Mouse (Mus musculus): Measurements from ENCODE around the gene Cidec. TPM values are rescaled to one million over a fixed set of nuclear protein-coding genes. Genes with fewer than 3 reads are reported as not detected.

Gene Cidec
- 63.1 TPM for polyA plus RNA-seq (2014; fragmentation: Illumina TruSeq; extraction: RNeasy Lipid Tissue Mini Kit (QIAGEN cat#74804); ENCODE audit: insufficient read depth, low read depth, low replicate concordance)

GRCm38 (mm10) chr6:113435664-113436205, at the start of gene Cidec:
Cidec (minus strand) TSS chr6:113435760.

GRCm38 (mm10) chr6:113483100-113483615, 47.6 kb upstream of the Cidec start, which contains the start of gene Creld1:
Creld1 (plus strand) TSS chr6:113483297.

GRCm38 (mm10) chr6:113471297-113471936, 35.9 kb upstream of the Cidec start, which contains the start of gene Il17rc:
Il17rc (plus strand) TSS chr6:113471427.

GRCm38 (mm10) chr6:113457952-113458534, 22.5 kb upstream of the Cidec start, which contains the start of gene Il17re:
Il17re (plus strand) TSS chr6:113458484.

GRCm38 (mm10) chr6:113442442-113443090, 7.0 kb upstream of the Cidec start, which contains the start of gene Jagn1:
Jagn1 (plus strand) TSS chr6:113442569.

GRCm38 (mm10) chr6:113419199-113419587, 16.4 kb downstream of the Cidec start, which contains the start of gene Rpusd3:
Rpusd3 (minus strand) TSS chr6:113419340.

GRCm38 (mm10) chr6:113388960-113389359, 46.6 kb downstream of the Cidec start, which contains the start of gene Ttll3:
Ttll3 (plus strand) TSS chr6:113389260.

GRCm38 (mm10) chr6:113377496-113378385, 57.8 kb downstream of the Cidec start, which contains the start of the genes Tada3 and Arpc4:
Tada3 (minus strand) TSS chr6:113377883.
Arpc4 (plus strand) TSS chr6:113378115.

Other genes starting within 250 kb of the Cidec start
- 0.27 TPM for gene Lhfpl4, start 240.4 kb downstream of the Cidec start, polyA plus RNA-seq (2014; fragmentation: Illumina TruSeq; extraction: RNeasy Lipid Tissue Mini Kit (QIAGEN cat#74804); ENCODE audit: insufficient read depth, low read depth, low replicate concordance)
- gene Mtmr14, start 197.9 kb downstream of the Cidec start, polyA plus RNA-seq (2014; fragmentation: Illumina TruSeq; extraction: RNeasy Lipid Tissue Mini Kit (QIAGEN cat#74804); ENCODE audit: insufficient read depth, low read depth, low replicate concordance) = 19.0 TPM
- gene Cpne9, start 153.5 kb downstream of the Cidec start, polyA plus RNA-seq (2014; fragmentation: Illumina TruSeq; extraction: RNeasy Lipid Tissue Mini Kit (QIAGEN cat#74804); ENCODE audit: insufficient read depth, low read depth, low replicate concordance) = not detected
- gene Brpf1, start 128.6 kb downstream of the Cidec start, polyA plus RNA-seq (2014; fragmentation: Illumina TruSeq; extraction: RNeasy Lipid Tissue Mini Kit (QIAGEN cat#74804); ENCODE audit: insufficient read depth, low read depth, low replicate concordance) = 9.6 TPM
- 11.0 TPM for gene Ogg1, start 108.8 kb downstream of the Cidec start, polyA plus RNA-seq (2014; fragmentation: Illumina TruSeq; extraction: RNeasy Lipid Tissue Mini Kit (QIAGEN cat#74804); ENCODE audit: insufficient read depth, low read depth, low replicate concordance)
- gene Camk1, start 91.8 kb downstream of the Cidec start, polyA plus RNA-seq (2014; fragmentation: Illumina TruSeq; extraction: RNeasy Lipid Tissue Mini Kit (QIAGEN cat#74804); ENCODE audit: insufficient read depth, low read depth, low replicate concordance) = 84.4 TPM
- gene Tada3, start 57.9 kb downstream of the Cidec start, polyA plus RNA-seq (2014; fragmentation: Illumina TruSeq; extraction: RNeasy Lipid Tissue Mini Kit (QIAGEN cat#74804); ENCODE audit: insufficient read depth, low read depth, low replicate concordance) = 24.5 TPM
- 168 TPM for gene Arpc4, start 57.6 kb downstream of the Cidec start, polyA plus RNA-seq (2014; fragmentation: Illumina TruSeq; extraction: RNeasy Lipid Tissue Mini Kit (QIAGEN cat#74804); ENCODE audit: insufficient read depth, low read depth, low replicate concordance)
- gene Ttll3, start 46.5 kb downstream of the Cidec start, polyA plus RNA-seq (2014; fragmentation: Illumina TruSeq; extraction: RNeasy Lipid Tissue Mini Kit (QIAGEN cat#74804); ENCODE audit: insufficient read depth, low read depth, low replicate concordance) = 6.7 TPM
- gene Rpusd3, start 16.4 kb downstream of the Cidec start, polyA plus RNA-seq (2014; fragmentation: Illumina TruSeq; extraction: RNeasy Lipid Tissue Mini Kit (QIAGEN cat#74804); ENCODE audit: insufficient read depth, low read depth, low replicate concordance) = 9.6 TPM
- 38.2 TPM for gene Jagn1, start 6.8 kb upstream of the Cidec start, polyA plus RNA-seq (2014; fragmentation: Illumina TruSeq; extraction: RNeasy Lipid Tissue Mini Kit (QIAGEN cat#74804); ENCODE audit: insufficient read depth, low read depth, low replicate concordance)
- 8.9 TPM for gene Il17re, start 22.7 kb upstream of the Cidec start, polyA plus RNA-seq (2014; fragmentation: Illumina TruSeq; extraction: RNeasy Lipid Tissue Mini Kit (QIAGEN cat#74804); ENCODE audit: insufficient read depth, low read depth, low replicate concordance)
- gene Il17rc, start 35.7 kb upstream of the Cidec start, polyA plus RNA-seq (2014; fragmentation: Illumina TruSeq; extraction: RNeasy Lipid Tissue Mini Kit (QIAGEN cat#74804); ENCODE audit: insufficient read depth, low read depth, low replicate concordance) = 27.3 TPM
- 27.6 TPM for gene Creld1, start 47.5 kb upstream of the Cidec start, polyA plus RNA-seq (2014; fragmentation: Illumina TruSeq; extraction: RNeasy Lipid Tissue Mini Kit (QIAGEN cat#74804); ENCODE audit: insufficient read depth, low read depth, low replicate concordance)
- not detected for gene Prrt3, start 66.2 kb upstream of the Cidec start, polyA plus RNA-seq (2014; fragmentation: Illumina TruSeq; extraction: RNeasy Lipid Tissue Mini Kit (QIAGEN cat#74804); ENCODE audit: insufficient read depth, low read depth, low replicate concordance)
- 62.9 TPM for gene Emc3, start 95.9 kb upstream of the Cidec start, polyA plus RNA-seq (2014; fragmentation: Illumina TruSeq; extraction: RNeasy Lipid Tissue Mini Kit (QIAGEN cat#74804); ENCODE audit: insufficient read depth, low read depth, low replicate concordance)
- 0.34 TPM for gene Fancd2, start 95.9 kb upstream of the Cidec start, polyA plus RNA-seq (2014; fragmentation: Illumina TruSeq; extraction: RNeasy Lipid Tissue Mini Kit (QIAGEN cat#74804); ENCODE audit: insufficient read depth, low read depth, low replicate concordance)
- gene Fancd2os, start 165.0 kb upstream of the Cidec start, polyA plus RNA-seq (2014; fragmentation: Illumina TruSeq; extraction: RNeasy Lipid Tissue Mini Kit (QIAGEN cat#74804); ENCODE audit: insufficient read depth, low read depth, low replicate concordance) = not detected
- 208 TPM for gene Brk1, start 169.0 kb upstream of the Cidec start, polyA plus RNA-seq (2014; fragmentation: Illumina TruSeq; extraction: RNeasy Lipid Tissue Mini Kit (QIAGEN cat#74804); ENCODE audit: insufficient read depth, low read depth, low replicate concordance)
- gene Vhl, start 188.2 kb upstream of the Cidec start, polyA plus RNA-seq (2014; fragmentation: Illumina TruSeq; extraction: RNeasy Lipid Tissue Mini Kit (QIAGEN cat#74804); ENCODE audit: insufficient read depth, low read depth, low replicate concordance) = 16.4 TPM
- gene Irak2, start 202.7 kb upstream of the Cidec start, polyA plus RNA-seq (2014; fragmentation: Illumina TruSeq; extraction: RNeasy Lipid Tissue Mini Kit (QIAGEN cat#74804); ENCODE audit: insufficient read depth, low read depth, low replicate concordance) = 28.6 TPM